Mouse (Mus musculus) ES-Bruce4 (cell line): ENCODE measurements around the gene Serinc3. TPM values are rescaled to one million over a fixed set of nuclear protein-coding genes. Genes with fewer than 3 reads are reported as not detected.

Experiments
- H3K27ac ChIP-seq: 2 replicates; pipeline ENCODE4 v1.5.1; 2012; ENCODE audit warnings: low read length, inconsistent platforms; ENCODE audit not compliant: insufficient read depth
- H3K27me3 ChIP-seq: 2 replicates; pipeline ENCODE4 v1.6.1; 2012; ENCODE audit warnings: mild to moderate bottlenecking, low read length, inconsistent platforms; ENCODE audit not compliant: control insufficient read depth, poor library complexity, insufficient read depth, severe bottlenecking
- H3K36me3 ChIP-seq: 2 replicates; pipeline ENCODE4 v1.6.1; 2012; ENCODE audit warnings: inconsistent platforms, mild to moderate bottlenecking, low read length, moderate library complexity; ENCODE audit not compliant: control insufficient read depth, poor library complexity, insufficient read depth, severe bottlenecking
- H3K4me1 ChIP-seq: one replicate; pipeline ENCODE4 v1.8.1; 2011; ENCODE audit warnings: low read length; ENCODE audit not compliant: control insufficient read depth, insufficient read depth
- H3K4me3 ChIP-seq: 2 replicates; pipeline ENCODE4 v1.5.1; 2011; ENCODE audit warnings: low read depth, mild to moderate bottlenecking, low read length
- H3K9ac ChIP-seq: 2 replicates; pipeline ENCODE4 v1.6.1; 2012; ENCODE audit warnings: low read depth, mild to moderate bottlenecking, inconsistent platforms; ENCODE audit not compliant: poor library complexity, severe bottlenecking
- H3K9me3 ChIP-seq: replicated peaks from 2 replicates; pipeline ENCODE4 v1.6.1; 2012; ENCODE audit warnings: mild to moderate bottlenecking, low read length, inconsistent platforms; ENCODE audit not compliant: control insufficient read depth, poor library complexity, insufficient read depth, severe bottlenecking
- CTCF ChIP-seq: IDR thresholded peaks from one replicate; pipeline ENCODE4 v1.8.1; 2011; ENCODE audit warnings: low read depth, low read length
- EP300 ChIP-seq: IDR thresholded peaks from 2 replicates; pipeline ENCODE4 v1.6.1; 2011; ENCODE audit warnings: low read depth, low read length; ENCODE audit not compliant: insufficient read depth
- POLR2A ChIP-seq: IDR thresholded peaks from one replicate; pipeline ENCODE4 v1.8.1; 2011; ENCODE audit warnings: low read length; ENCODE audit not compliant: insufficient read depth
- polyA plus RNA-seq: library from polyadenylated mRNA; stranded (reverse); fragments of >200 nt; gene quantifications from 2 replicates; pipeline ENCODE4 v1.2.4, GENCODE M21; 2011; ENCODE audit warnings: low read depth; ENCODE audit not compliant: missing spikeins, insufficient read depth, insufficient read length

Gene Serinc3
- polyA plus RNA-seq, 1 experiment: 146 TPM

- Histone ChIP-seq H3K4me3 (no peak overlapping the region), H3K9ac (no peak overlapping the region), H3K27ac (no peak overlapping the region), H3K27me3 (no peaks in the 10 kb centered on the region), H3K4me1 (no peaks in the 10 kb centered on the region), H3K9me3 (no peaks in the 10 kb centered on the region), H3K36me3 (no peaks in the 10 kb centered on the region)
- TF ChIP-seq EP300: no peak
- TF ChIP-seq POLR2A: no peak
- TF ChIP-seq CTCF: no peak
Measured at GRCm38 (mm10) chr2:163587506-163587905, 57.4 kb downstream of the Serinc3 start.

DNA sequence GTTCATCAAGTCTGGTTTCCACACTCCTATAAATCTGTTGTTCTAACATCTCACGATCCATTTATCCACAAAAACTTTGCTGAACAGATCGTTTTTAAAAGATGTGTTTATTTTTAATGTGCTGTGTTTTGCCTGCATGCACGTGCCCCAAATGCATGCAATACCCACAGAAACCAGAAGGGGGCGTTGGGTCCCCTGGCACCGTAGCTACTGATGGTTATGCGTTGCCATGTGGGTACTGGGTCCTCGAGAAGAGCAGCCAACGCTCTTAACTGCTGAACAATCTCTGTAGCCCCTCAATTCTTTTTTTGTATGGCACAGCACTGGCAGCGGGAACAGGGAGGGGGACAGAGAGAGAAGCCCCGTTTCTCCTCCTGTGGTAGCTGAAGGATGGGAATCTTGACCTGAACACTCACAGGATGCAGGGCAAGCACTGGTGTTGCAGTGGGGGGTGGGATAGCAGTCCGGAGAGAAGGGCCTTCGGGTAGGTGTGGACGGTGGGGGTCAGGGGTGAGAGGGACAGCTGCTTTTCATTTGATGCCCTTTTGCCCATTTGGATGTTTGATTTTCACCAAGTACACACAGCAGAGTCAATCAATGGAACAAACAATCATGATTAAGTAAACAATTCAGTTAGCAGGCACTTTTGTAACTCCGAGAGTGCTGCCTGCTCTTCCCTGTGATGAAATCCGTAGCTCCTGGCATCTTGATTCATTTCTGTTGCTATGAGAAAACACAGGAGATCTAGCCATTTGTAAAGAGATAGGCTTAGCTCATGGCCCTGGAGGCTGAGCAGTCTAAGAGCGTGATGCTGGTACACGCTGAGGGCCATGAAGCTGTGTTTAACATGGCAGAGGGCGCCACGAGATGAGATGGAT lies 58.3 kb downstream of the Serinc3 start:
- no peak overlapping the region for H3K4me3 ChIP-seq
- no peak for TF ChIP-seq POLR2A
- peak; percentile 79 for TF ChIP-seq CTCF
- no peak for TF ChIP-seq EP300
- H3K27me3 ChIP-seq: no peaks in the 10 kb centered on the region
- no peak overlapping the region for H3K9ac ChIP-seq
- H3K36me3 ChIP-seq: no peaks in the 10 kb centered on the region
- no peak overlapping the region for H3K27ac ChIP-seq
- H3K9me3 ChIP-seq: no peaks in the 10 kb centered on the region
- no peaks in the 10 kb centered on the region for H3K4me1 ChIP-seq

- Histone ChIP-seq H3K27me3 (no peaks in the 10 kb centered on the region), H3K27ac (no peak overlapping the region), H3K4me1 (no peaks in the 10 kb centered on the region), H3K4me3 (no peak overlapping the region), H3K36me3 (no peaks in the 10 kb centered on the region), H3K9ac (no peak overlapping the region), H3K9me3 (no peaks in the 10 kb centered on the region)
- TF ChIP-seq POLR2A (no peak), EP300 (no peak), CTCF (no peak)
Measured at GRCm38 (mm10) chr2:163584088-163584426, 60.9 kb downstream of the Serinc3 start.

- H3K9me3 ChIP-seq: no peaks in the 10 kb centered on the region
- no peaks in the 10 kb centered on the region for H3K36me3 ChIP-seq
- no peaks in the 10 kb centered on the region for H3K27me3 ChIP-seq
- no peak overlapping the region for H3K9ac ChIP-seq
- H3K4me1 ChIP-seq: no peaks in the 10 kb centered on the region
- TF ChIP-seq CTCF (no peak), EP300 (no peak), POLR2A (no peak)
- H3K4me3 ChIP-seq: no peak overlapping the region
- no peak overlapping the region for H3K27ac ChIP-seq
Measured at GRCm38 (mm10) chr2:163583226-163584087, 61.5 kb downstream of the Serinc3 start.

DNA sequence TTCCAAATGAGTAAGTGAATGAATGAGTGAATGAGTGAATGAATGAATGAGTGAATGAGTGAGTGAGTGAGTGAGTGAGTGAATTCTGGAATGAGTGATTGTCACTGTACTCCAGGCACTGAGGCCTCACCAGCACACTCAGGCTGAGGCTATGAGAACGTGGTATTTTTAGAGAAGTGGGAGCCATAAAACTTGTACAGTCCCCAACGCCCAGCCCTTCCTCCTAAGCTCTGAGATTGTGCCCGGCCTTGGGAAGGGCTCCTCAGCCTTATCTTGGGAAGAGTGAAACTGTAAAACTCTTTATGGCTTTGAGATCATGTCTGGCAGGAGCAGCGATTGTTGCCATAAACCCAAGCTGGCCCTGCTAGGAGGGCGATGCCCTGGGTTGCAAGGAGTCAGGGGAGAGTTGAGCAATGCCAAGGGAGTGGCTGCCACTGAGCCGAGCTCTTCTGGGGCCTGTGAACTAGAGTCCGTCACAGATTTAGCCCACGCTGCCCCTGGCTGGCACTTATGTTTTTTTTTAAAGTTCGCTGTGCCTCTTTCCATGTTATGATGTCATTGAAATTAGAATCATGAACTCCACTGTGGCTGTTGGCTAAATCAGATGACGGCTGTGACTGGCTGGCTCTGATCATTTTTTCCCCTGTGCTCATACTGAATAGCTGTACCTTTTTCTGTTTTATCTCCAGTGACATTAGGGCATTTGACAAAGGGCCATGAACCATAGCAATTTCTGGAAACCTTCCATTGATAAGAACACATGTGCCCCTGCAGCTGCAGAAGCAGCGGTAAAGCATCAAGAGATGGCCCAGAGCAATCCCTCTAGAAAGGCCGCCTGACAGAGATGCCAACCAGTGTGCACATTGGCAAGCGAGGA lies 64.6 kb downstream of the Serinc3 start:
- H3K4me3 ChIP-seq: no peak overlapping the region
- H3K27ac ChIP-seq: no peak overlapping the region
- H3K36me3 ChIP-seq: no peaks in the 10 kb centered on the region
- TF ChIP-seq EP300: no peak
- TF ChIP-seq POLR2A: no peak
- TF ChIP-seq CTCF: no peak
- no peaks in the 10 kb centered on the region for H3K4me1 ChIP-seq
- H3K27me3 ChIP-seq: no peaks in the 10 kb centered on the region
- no peaks in the 10 kb centered on the region for H3K9me3 ChIP-seq
- H3K9ac ChIP-seq: no peak overlapping the region
